Mouse (Mus musculus) heart, adult 2 months (tissue): ENCODE data around the gene Ins2.

ENCODE experiments used
- CTCF ChIP-seq: fragments of 200-600 bp; IDR thresholded peaks from 2 replicates; pipeline ENCODE4 v1.8.1; 2022; ENCODE audit warnings: antibody characterized with exemption, mild to moderate bottlenecking, moderate library complexity
- EP300 ChIP-seq: fragments of 200-500 bp; IDR thresholded peaks from 2 replicates; pipeline ENCODE4 v1.6.1; 2011; ENCODE audit warnings: low read depth, low read length, control low read depth; ENCODE audit not compliant: insufficient read depth
- POLR2A ChIP-seq: fragments of 200-500 bp; IDR thresholded peaks from 2 replicates; pipeline ENCODE4 v1.6.1; 2011; ENCODE audit warnings: mild to moderate bottlenecking, low read depth, low read length, control low read depth; ENCODE audit not compliant: insufficient read depth

DNA sequence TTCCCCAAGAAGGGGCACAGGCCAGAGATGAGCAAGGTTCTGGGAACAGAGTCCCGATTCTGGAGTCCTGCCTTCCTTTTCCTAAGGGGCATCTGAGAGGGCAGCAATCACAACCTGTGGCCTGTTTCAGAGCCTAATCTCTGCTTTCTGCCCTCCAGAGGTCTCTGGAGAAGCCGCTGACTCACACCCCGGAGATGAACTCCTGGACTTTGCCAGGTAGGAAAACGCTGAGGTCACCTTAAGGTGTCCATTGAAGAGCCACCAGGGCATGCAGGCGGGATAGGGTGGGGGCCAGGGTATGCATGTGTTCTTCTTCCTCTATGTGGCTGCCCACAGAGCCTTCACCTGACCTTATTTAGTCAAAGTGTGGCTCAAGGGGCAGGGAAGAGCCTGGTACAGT lies 77.8 kb downstream of the Ins2 start:
- TF ChIP-seq CTCF (no peak), POLR2A (no peak), EP300 (no peak)
